Mouse (Mus musculus): Measurements from ENCODE around the gene Spaca3.

GRCm38 (mm10) chr11:80882229-80882810, 24.2 kb downstream of the Spaca3 start:
- TF ChIP-seq CTCF (IDR thresholded peaks at IDR 0.05; ENCODE audit: low read depth): no peak
- TF ChIP-seq EP300 (IDR thresholded peaks at IDR 0.05; ENCODE audit: low read depth): no peak
